Mouse (Mus musculus) liver, embryonic 14.5 days (tissue): ENCODE results near the gene Anxa9. TPM values are rescaled to one million over a fixed set of nuclear protein-coding genes. Genes with fewer than 3 reads are reported as not detected.

Experiments
- ATAC-seq: fragments of 200-750 bp; cut with Nextera tagmentation; 2 replicates; pipeline ENCODE4 v1.8.0; 2017; ENCODE audit warnings: moderate number of reproducible peaks, mild to moderate bottlenecking, moderate library complexity; ENCODE audit not compliant: insufficient read depth
- DNase-seq, 3 experiments: peaks; one replicate each; pipeline ENCODE4 v3.0.0-alpha.2; 2012 to 2013; ENCODE audit warnings: low read depth in 3 of 3, low spot score in 3 of 3
- H3K27ac ChIP-seq: fragments of 300-500 bp; sonication (generic); 2 replicates; pipeline ENCODE4 v1.5.1; 2014; ENCODE audit warnings: moderate library complexity, mild to moderate bottlenecking, control low read depth, inconsistent platforms
- H3K27me3 ChIP-seq: fragments of 300-500 bp; sonication (generic); 2 replicates; pipeline ENCODE4 v1.6.1; 2014; ENCODE audit warnings: mild to moderate bottlenecking, low read length, moderate library complexity; ENCODE audit not compliant: control insufficient read depth, insufficient read depth
- H3K36me3 ChIP-seq: fragments of 300-500 bp; sonication (generic); replicated peaks from 2 replicates; pipeline ENCODE4 v1.6.1; 2014; ENCODE audit warnings: low read depth; ENCODE audit not compliant: control insufficient read depth, insufficient read depth
- H3K4me1 ChIP-seq, 2 experiments: fragments of 200-500 bp in 1 of 2; fragments of 300-500 bp in 1 of 2; sonication (generic) in 1 of 2; replicated peaks; 2 replicates each; pipeline ENCODE4 v1.6.1; 2012 to 2014; ENCODE audit warnings: antibody characterized with exemption in 1 of 2, inconsistent platforms in 1 of 2, low read length in 1 of 2; ENCODE audit not compliant: control insufficient read depth in 2 of 2, insufficient read depth in 2 of 2
- H3K4me2 ChIP-seq: fragments of 300-500 bp; sonication (generic); 2 replicates; pipeline ENCODE4 v1.6.1; 2014; ENCODE audit warnings: low read depth, mild to moderate bottlenecking, control low read depth, moderate library complexity
- H3K4me3 ChIP-seq, 2 experiments: fragments of 200-500 bp in 1 of 2; fragments of 300-500 bp in 1 of 2; sonication (generic) in 1 of 2; 2 replicates each; pipeline ENCODE4 v1.5.1; 2012 to 2014; ENCODE audit warnings: low read depth in 2 of 2, low read length in 2 of 2, mild to moderate bottlenecking in 2 of 2, control low read depth in 1 of 2, inconsistent platforms in 1 of 2, moderate library complexity in 1 of 2; ENCODE audit not compliant: insufficient read depth in 1 of 2
- H3K9ac ChIP-seq: fragments of 300-500 bp; sonication (generic); replicated peaks from 2 replicates; pipeline ENCODE4 v1.6.1; 2014; ENCODE audit warnings: mild to moderate bottlenecking, control low read depth, moderate library complexity
- H3K9me3 ChIP-seq: fragments of 300-500 bp; sonication (generic); 2 replicates; pipeline ENCODE4 v1.6.1; 2016; ENCODE audit warnings: low read length, mixed read lengths; ENCODE audit not compliant: control insufficient read depth
- CTCF ChIP-seq: IDR thresholded peaks from 2 replicates; pipeline ENCODE4 v1.5.1; 2016; ENCODE audit warnings: antibody characterized with exemption, low read depth, control low read depth
- EP300 ChIP-seq: IDR thresholded peaks from 2 replicates; pipeline ENCODE4 v1.6.1; 2016; ENCODE audit warnings: antibody characterized with exemption, low read depth
- WGBS: fragments of 180-500 bp; shearing (Covaris S2); extraction: QIAGEN DNeasy Blood & Tissue Kit; methylation state at CpG from one replicate; pipeline ENCODE4 v1.1.7; 2014; ENCODE audit not compliant: insufficient replicate concordance; 5-methylcytosine and 5-hydroxymethylcytosine counted together
- polyA plus RNA-seq, 2 experiments: library from polyadenylated mRNA; depleted of rRNA in 1 of 2; stranded (reverse) in 1 of 2; unstranded in 1 of 2; fragments of >200 nt; fragmentation: Nextera tagmentation in 1 of 2; extraction: Ambion mirVana in 1 of 2; gene quantifications; 2 replicates each; pipeline versions ENCODE4 v1.2.1 to v1.2.3; 2012 to 2014

The Anxa9 gene
- polyA plus RNA-seq, 2 experiments: 2.6 to 2.8 TPM

DNA sequence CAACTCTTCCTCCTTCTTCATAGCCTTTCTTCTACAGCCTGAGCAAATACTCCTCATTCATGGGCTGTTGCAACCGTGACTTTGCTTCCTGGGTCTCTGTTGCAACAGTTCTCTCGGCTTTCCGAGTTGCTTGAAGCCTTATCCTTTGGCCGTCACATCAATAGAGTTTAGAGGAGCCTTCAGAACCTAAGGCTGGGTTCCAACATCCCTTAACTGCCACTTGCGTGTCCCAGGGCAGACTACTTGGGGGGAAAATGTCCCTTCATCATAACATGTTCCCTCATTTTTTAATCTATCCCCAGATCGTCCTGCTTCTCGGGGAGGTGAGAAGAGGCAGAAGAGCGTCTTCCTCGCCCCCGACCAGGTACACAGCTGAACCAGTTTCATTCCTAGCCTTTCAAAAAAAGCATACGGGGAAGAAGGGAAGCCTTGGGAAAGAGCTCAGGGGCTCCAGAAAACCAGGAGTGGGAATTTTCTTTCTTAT, 24.6 kb downstream of the Anxa9 start:
- Histone ChIP-seq H3K36me3 (no peaks in the 10 kb centered on the region; the same call in 1 of the 2 replicates), H3K4me2 (peak overlapping the region; percentile 87), H3K27ac (peak overlapping the region; percentile 82), H3K4me1 (peaks cover 13 to 30% of the 10 kb centered on the region in 2 experiments), H3K9me3 (no peaks in the 10 kb centered on the region), H3K27me3 (no peaks in the 10 kb centered on the region), H3K9ac (peak overlapping the region; percentile 95), H3K4me3 (peak overlapping the region; percentile 75 to 88)
- WGBS: 1% methylated on average over 11 of the region's 11 CpGs
- TF ChIP-seq CTCF (no peak), EP300 (no peak)
- DNase-seq (peak; percentile 49 to 61 (median 53)), ATAC-seq (peak; percentile 19; the same call in 1 of the 2 replicates)

DNA sequence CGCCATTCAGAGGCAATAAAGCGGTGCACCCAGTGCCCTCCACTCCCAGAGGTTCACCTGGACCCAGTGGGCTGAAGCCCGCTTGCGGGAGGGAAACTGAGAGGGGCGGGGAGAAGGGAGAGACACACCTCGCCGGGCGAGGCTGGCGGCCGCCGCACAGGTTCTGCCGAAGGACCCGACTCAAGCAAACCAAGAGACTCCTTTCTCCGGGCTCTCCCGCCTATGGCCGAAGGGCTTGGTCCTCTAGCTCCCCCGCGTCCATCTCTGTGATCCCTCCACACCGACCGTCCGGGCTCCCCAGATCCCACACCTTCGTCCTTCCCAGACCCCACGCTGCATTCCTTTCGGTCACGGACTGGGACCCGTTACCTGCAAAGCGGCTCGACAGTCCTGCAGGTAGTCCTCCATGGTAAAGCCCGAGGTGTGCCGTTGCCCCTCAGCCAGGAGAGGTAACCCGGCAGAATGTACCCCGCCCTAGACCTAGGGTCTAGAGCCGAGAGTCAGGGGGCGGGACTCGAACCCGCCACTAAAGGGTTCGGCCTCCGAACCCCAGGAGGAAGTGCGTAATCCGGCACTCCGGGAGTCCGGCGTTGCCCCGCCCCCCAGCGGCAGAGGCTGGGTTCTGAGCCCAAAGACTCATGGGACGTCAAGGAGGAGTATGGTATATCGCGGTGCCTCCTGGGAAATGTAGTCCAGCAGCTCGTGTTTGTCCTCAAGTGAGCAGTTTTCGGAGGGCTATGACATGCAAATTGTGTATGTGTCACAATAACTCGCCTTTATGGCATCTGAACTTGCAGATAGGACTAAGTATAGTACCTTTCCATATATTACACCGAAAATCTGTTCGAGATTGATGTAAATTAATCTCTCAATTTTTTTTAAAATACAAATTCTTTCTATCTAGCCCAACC, 25.5 kb downstream of the Anxa9 start, which contains the start of the genes Mindy1 and Prune1:
TSS of gene Mindy1 (plus strand) at position 130 of the 911 bp plus-strand sequence.
TSS of gene Prune1 (minus strand) at position 861 of the 911 bp plus-strand sequence.
- Histone ChIP-seq H3K36me3 (no peaks in the 10 kb centered on the region; the same call in 1 of the 2 replicates), H3K4me3 (peak within 1 kb of the TSS; percentile 83 to 88), H3K4me1 (peaks cover 18 to 37% of the 10 kb centered on the region in 2 experiments), H3K4me2 (peak within 1 kb of the TSS; percentile 87), H3K9ac (peak within 1 kb of the TSS; percentile 95), H3K9me3 (no peaks in the 10 kb centered on the region), H3K27ac (peak within 1 kb of the TSS; percentile 85), H3K27me3 (no peaks in the 10 kb centered on the region)
- ATAC-seq: peak; percentile 85
- under 1% methylated on average over 53 of the region's 53 CpGs for WGBS
- TF ChIP-seq CTCF: peak; percentile 69
- no peak for TF ChIP-seq EP300
- peak; percentile 97 to 98 (median 98) for DNase-seq

DNA sequence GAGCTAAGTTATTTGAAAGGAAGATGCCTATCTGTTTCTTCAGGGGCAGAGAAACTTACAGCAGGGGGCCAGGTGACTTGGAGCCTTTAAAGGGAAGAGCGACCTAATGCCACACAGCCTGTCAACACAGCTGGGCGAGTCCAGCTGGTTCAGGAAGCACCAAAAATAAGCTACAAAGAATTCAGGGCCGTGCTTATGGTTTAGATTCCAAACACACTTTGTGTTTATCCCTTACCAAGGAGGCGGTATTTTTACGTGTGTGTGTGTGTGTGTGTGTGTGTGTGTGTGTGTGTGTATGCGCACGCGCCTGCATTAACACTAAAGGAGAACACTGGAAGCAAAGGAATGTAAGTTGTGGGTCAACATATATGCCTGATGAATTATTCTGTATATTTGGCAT, 26.2 kb downstream of the Anxa9 start:
- Histone ChIP-seq H3K4me1 (peaks cover 18 to 36% of the 10 kb centered on the region in 2 experiments), H3K4me3 (peak overlapping the region; percentile 83 to 88), H3K27me3 (no peaks in the 10 kb centered on the region), H3K9ac (peak overlapping the region; percentile 95), H3K4me2 (peak overlapping the region; percentile 87), H3K36me3 (no peaks in the 10 kb centered on the region; the same call in 1 of the 2 replicates), H3K27ac (peak overlapping the region; percentile 85), H3K9me3 (no peaks in the 10 kb centered on the region)
- TF ChIP-seq EP300: no peak
- TF ChIP-seq CTCF: no peak
- 12% methylated on average over 8 of the region's 8 CpGs for WGBS
- DNase-seq: no peak
- ATAC-seq: no peak

DNA sequence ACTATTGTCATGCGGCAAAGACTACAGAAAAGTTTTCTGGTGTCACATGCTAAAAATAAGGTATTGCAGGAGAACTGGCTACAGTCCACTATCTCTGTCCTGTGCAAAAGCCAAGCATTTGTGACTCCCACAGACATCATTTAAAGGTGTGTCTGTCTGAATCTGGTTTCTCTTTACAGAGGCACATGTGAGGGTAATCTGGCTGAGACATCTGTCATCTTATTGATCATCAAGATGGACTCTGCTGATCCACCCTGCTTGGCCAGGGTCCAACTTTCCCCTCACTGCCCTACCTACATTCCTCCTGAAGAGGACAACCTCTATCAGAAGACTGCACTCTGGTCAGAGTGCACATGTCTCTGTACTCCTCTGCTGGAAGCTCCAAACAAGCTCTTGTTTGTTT, 29.8 kb downstream of the Anxa9 start:
- no peaks in the 10 kb centered on the region for H3K27me3 ChIP-seq
- H3K4me2 ChIP-seq: no peak overlapping the region
- no peak overlapping the region for H3K4me3 ChIP-seq
- H3K4me1 ChIP-seq: peaks cover 17 to 29% of the 10 kb centered on the region in 2 experiments
- WGBS: 64% methylated on average over 1 of the region's 1 CpGs
- no peak overlapping the region for H3K9ac ChIP-seq
- H3K27ac ChIP-seq: peak overlapping the region; percentile 30
- TF ChIP-seq CTCF (no peak), EP300 (no peak)
- DNase-seq: peak in 2 of 3 experiments; percentile 57 to 70
- ATAC-seq: no peak
- H3K9me3 ChIP-seq: no peaks in the 10 kb centered on the region
- no peaks in the 10 kb centered on the region for H3K36me3 ChIP-seq
